Mouse (Mus musculus) limb, embryonic 10.5 days (tissue): ENCODE measurements around the gene Adamtsl3. TPM values are rescaled to one million over a fixed set of nuclear protein-coding genes. Genes with fewer than 3 reads are reported as not detected.

Experiments used
- DNase-seq: peaks from one replicate; pipeline ENCODE4 v3.0.0-alpha.2; 2017; ENCODE audit warnings: low spot score
- H3K27ac ChIP-seq: fragments of 300-500 bp; sonication (generic); 2 replicates; pipeline ENCODE4 v1.5.1; 2016; ENCODE audit warnings: mild to moderate bottlenecking
- H3K27me3 ChIP-seq: fragments of 300-500 bp; sonication (generic); 2 replicates; pipeline ENCODE4 v1.6.1; 2016; ENCODE audit warnings: low read depth, mild to moderate bottlenecking; ENCODE audit not compliant: poor library complexity, severe bottlenecking
- H3K36me3 ChIP-seq: fragments of 300-500 bp; sonication (generic); 2 replicates; pipeline ENCODE4 v1.6.1; 2016; ENCODE audit warnings: mild to moderate bottlenecking, moderate library complexity
- H3K4me1 ChIP-seq: fragments of 300-500 bp; sonication (generic); 2 replicates; pipeline ENCODE4 v1.6.1; 2016
- H3K4me3 ChIP-seq: fragments of 300-500 bp; sonication (generic); 2 replicates; pipeline ENCODE4 v1.5.1; 2016; ENCODE audit warnings: mild to moderate bottlenecking, moderate library complexity
- H3K9me3 ChIP-seq: fragments of 300-500 bp; sonication (generic); replicated peaks from 2 replicates; pipeline ENCODE4 v1.6.1; 2016; ENCODE audit warnings: mild to moderate bottlenecking
- WGBS: fragments of 180-500 bp; shearing (Covaris S2); methylation state at CpG from one replicate; pipeline ENCODE4 v1.1.7; 2016; 5-methylcytosine and 5-hydroxymethylcytosine counted together
- polyA plus RNA-seq: library from polyadenylated mRNA; unstranded; fragments of >200 nt; fragmentation: Nextera tagmentation; extraction: Ambion mirVana; gene quantifications from 2 replicates; pipeline ENCODE4 v1.2.1, GENCODE M21; 2016

Adamtsl3 gene
- polyA plus RNA-seq, 1 experiment from 2014 or later: 0.81 TPM

GRCm38 (mm10) chr7:82567811-82568210 lies 232.3 kb downstream of the Adamtsl3 start:
- no peak overlapping the region for H3K27ac ChIP-seq
- 92% methylated on average over 3 of the region's 3 CpGs for WGBS
- DNase-seq: no peak
- H3K4me1 ChIP-seq: no peaks in the 10 kb centered on the region
- no peaks in the 10 kb centered on the region for H3K36me3 ChIP-seq
- H3K4me3 ChIP-seq: no peak overlapping the region
- H3K9me3 ChIP-seq: no peaks in the 10 kb centered on the region
- H3K27me3 ChIP-seq: no peaks in the 10 kb centered on the region

- Histone ChIP-seq H3K4me3 (no peak overlapping the region), H3K27me3 (no peaks in the 10 kb centered on the region), H3K4me1 (no peaks in the 10 kb centered on the region), H3K27ac (no peak overlapping the region), H3K36me3 (no peaks in the 10 kb centered on the region), H3K9me3 (no peaks in the 10 kb centered on the region)
- DNase-seq: no peak
- WGBS: 30% methylated on average over 1 of the region's 1 CpGs
These were observed 237.5 kb downstream of the Adamtsl3 start for GRCm38 (mm10) chr7:82572981-82573380.

- no peak overlapping the region for H3K4me3 ChIP-seq
- no peak overlapping the region for H3K27ac ChIP-seq
- H3K36me3 ChIP-seq: no peaks in the 10 kb centered on the region
- peaks cover 7% of the 10 kb centered on the region; the same call in 1 of the 2 replicates for H3K4me1 ChIP-seq
- no peak for DNase-seq
- 93% methylated on average over 3 of the region's 3 CpGs for WGBS
- no peaks in the 10 kb centered on the region for H3K9me3 ChIP-seq
- H3K27me3 ChIP-seq: no peaks in the 10 kb centered on the region
These were observed 244.5 kb downstream of the Adamtsl3 start for GRCm38 (mm10) chr7:82580007-82580406.

GRCm38 (mm10) chr7:82581802-82582201 lies 246.3 kb downstream of the Adamtsl3 start:
- Histone ChIP-seq H3K4me3 (no peak overlapping the region), H3K36me3 (no peaks in the 10 kb centered on the region), H3K27me3 (no peaks in the 10 kb centered on the region), H3K27ac (no peak overlapping the region), H3K4me1 (peaks cover 7% of the 10 kb centered on the region; the same call in 1 of the 2 replicates), H3K9me3 (no peaks in the 10 kb centered on the region)
- DNase-seq: no peak
- WGBS: 75% methylated on average over 5 of the region's 5 CpGs

GRCm38 (mm10) chr7:82582534-82582933 lies 247.0 kb downstream of the Adamtsl3 start:
- DNase-seq: no peak
- WGBS: 87% methylated on average over 4 of the region's 4 CpGs
- Histone ChIP-seq H3K36me3 (no peaks in the 10 kb centered on the region), H3K27me3 (no peaks in the 10 kb centered on the region), H3K4me1 (peaks cover 7% of the 10 kb centered on the region; the same call in 1 of the 2 replicates), H3K4me3 (no peak overlapping the region), H3K27ac (no peak overlapping the region), H3K9me3 (no peaks in the 10 kb centered on the region)

GRCm38 (mm10) chr7:82590931-82591330 lies 255.4 kb downstream of the Adamtsl3 start:
- Histone ChIP-seq H3K36me3 (no peaks in the 10 kb centered on the region), H3K4me1 (no peaks in the 10 kb centered on the region), H3K9me3 (no peaks in the 10 kb centered on the region), H3K27ac (no peak overlapping the region), H3K4me3 (no peak overlapping the region), H3K27me3 (no peaks in the 10 kb centered on the region)
- 90% methylated on average over 6 of the region's 6 CpGs for WGBS
- no peak for DNase-seq

- Histone ChIP-seq H3K36me3 (no peaks in the 10 kb centered on the region), H3K4me1 (peaks cover 11% of the 10 kb centered on the region), H3K27ac (no peak overlapping the region), H3K9me3 (no peaks in the 10 kb centered on the region), H3K27me3 (no peaks in the 10 kb centered on the region), H3K4me3 (no peak overlapping the region)
- DNase-seq: no peak
- 85% methylated on average over 4 of the region's 4 CpGs for WGBS
These were observed 266.5 kb downstream of the Adamtsl3 start for GRCm38 (mm10) chr7:82602008-82602407.

GRCm38 (mm10) chr7:82605425-82605824 lies 269.9 kb downstream of the Adamtsl3 start:
- H3K27me3 ChIP-seq: no peaks in the 10 kb centered on the region
- H3K9me3 ChIP-seq: no peaks in the 10 kb centered on the region
- H3K27ac ChIP-seq: no peak overlapping the region
- no peak overlapping the region for H3K4me3 ChIP-seq
- DNase-seq: no peak
- no peaks in the 10 kb centered on the region for H3K36me3 ChIP-seq
- peaks cover 11% of the 10 kb centered on the region for H3K4me1 ChIP-seq
- 83% methylated on average over 6 of the region's 6 CpGs for WGBS

GRCm38 (mm10) chr7:82609629-82610028 lies 274.1 kb downstream of the Adamtsl3 start:
- no peaks in the 10 kb centered on the region for H3K27me3 ChIP-seq
- H3K9me3 ChIP-seq: no peaks in the 10 kb centered on the region
- H3K4me3 ChIP-seq: no peak overlapping the region
- H3K36me3 ChIP-seq: no peaks in the 10 kb centered on the region
- 68% methylated on average over 3 of the region's 3 CpGs for WGBS
- no peaks in the 10 kb centered on the region for H3K4me1 ChIP-seq
- no peak for DNase-seq
- H3K27ac ChIP-seq: no peak overlapping the region

GRCm38 (mm10) chr7:82625342-82625741 lies 289.8 kb downstream of the Adamtsl3 start:
- Histone ChIP-seq H3K4me3 (no peak overlapping the region), H3K4me1 (no peaks in the 10 kb centered on the region; the same call in 1 of the 2 replicates), H3K27ac (no peak overlapping the region), H3K36me3 (no peaks in the 10 kb centered on the region), H3K27me3 (no peaks in the 10 kb centered on the region), H3K9me3 (no peaks in the 10 kb centered on the region)
- DNase-seq: peak; percentile 77
- 20% methylated on average over 7 of the region's 7 CpGs for WGBS

- H3K27me3 ChIP-seq: no peaks in the 10 kb centered on the region
- H3K4me1 ChIP-seq: peaks cover 14% of the 10 kb centered on the region
- H3K27ac ChIP-seq: no peak overlapping the region
- H3K36me3 ChIP-seq: peaks cover 6% of the 10 kb centered on the region
- no peak overlapping the region for H3K4me3 ChIP-seq
- no peak for DNase-seq
- WGBS: 93% methylated on average over 3 of the region's 3 CpGs
- no peaks in the 10 kb centered on the region for H3K9me3 ChIP-seq
These were observed 311.7 kb downstream of the Adamtsl3 start for GRCm38 (mm10) chr7:82647183-82647582.

GRCm38 (mm10) chr7:82647909-82648308 lies 312.4 kb downstream of the Adamtsl3 start:
- H3K27ac ChIP-seq: peak overlapping the region; percentile 84; the same call in 1 of the 2 replicates
- no peaks in the 10 kb centered on the region for H3K27me3 ChIP-seq
- WGBS: 35% methylated on average over 4 of the region's 4 CpGs
- peaks cover 14% of the 10 kb centered on the region for H3K4me1 ChIP-seq
- no peaks in the 10 kb centered on the region for H3K9me3 ChIP-seq
- DNase-seq: no peak
- H3K36me3 ChIP-seq: peaks cover 13% of the 10 kb centered on the region
- peak overlapping the region; percentile 86 for H3K4me3 ChIP-seq

- DNase-seq: peak; percentile 97
- Histone ChIP-seq H3K36me3 (peaks cover 18% of the 10 kb centered on the region), H3K4me1 (peaks cover 14% of the 10 kb centered on the region), H3K9me3 (no peaks in the 10 kb centered on the region), H3K4me3 (peak within 1 kb of the TSS; percentile 86), H3K27me3 (no peaks in the 10 kb centered on the region), H3K27ac (peak within 1 kb of the TSS; percentile 84)
- 0% methylated on average over 46 of the region's 46 CpGs for WGBS
These were observed 313.0 kb downstream of the Adamtsl3 start, which contains the start of the genes Saxo2 and Efl1 for GRCm38 (mm10) chr7:82648353-82649080. Saxo2 (minus strand) TSS chr7:82648528. Efl1 (plus strand) TSS chr7:82648614.
